Mouse (Mus musculus): Measurements from ENCODE around the gene Abr. TPM values are rescaled to one million over a fixed set of nuclear protein-coding genes. Genes with fewer than 3 reads are reported as not detected.

The Abr gene
- polyA plus RNA-seq, 1 experiment = 30.6 TPM

GRCm38 (mm10) chr11:76499564-76499963 lies 122.5 kb downstream of the Abr start:
- Histone ChIP-seq H3K9ac (ENCODE audit: low read depth, poor library complexity, severe bottlenecking) (no peak overlapping the region), H3K27ac (ENCODE audit: insufficient read depth, low read length) (peak overlapping the region; percentile 45), H3K4me3 (ENCODE audit: low read depth, low read length) (no peak overlapping the region), H3K9me3 (replicated peaks; ENCODE audit: control insufficient read depth, insufficient read depth, low read length, poor library complexity, severe bottlenecking) (no peaks in the 10 kb centered on the region), H3K4me1 (ENCODE audit: control insufficient read depth, insufficient read depth, low read length) (peaks cover 4% of the 10 kb centered on the region), H3K27me3 (ENCODE audit: control insufficient read depth, insufficient read depth, low read length, poor library complexity, severe bottlenecking) (no peaks in the 10 kb centered on the region), H3K36me3 (ENCODE audit: control insufficient read depth, insufficient read depth, low read length, poor library complexity, severe bottlenecking) (no peaks in the 10 kb centered on the region)
- TF ChIP-seq POLR2A (IDR thresholded peaks at IDR 0.05; ENCODE audit: insufficient read depth, low read length) = no peak
- TF ChIP-seq EP300 (IDR thresholded peaks at IDR 0.05; ENCODE audit: insufficient read depth, low read depth, low read length) = no peak
- TF ChIP-seq CTCF (IDR thresholded peaks at IDR 0.05; ENCODE audit: low read depth, low read length) = no peak

- Histone ChIP-seq H3K4me3 (ENCODE audit: low read depth, low read length) (no peak overlapping the region), H3K4me1 (ENCODE audit: control insufficient read depth, insufficient read depth, low read length) (peaks cover 8% of the 10 kb centered on the region), H3K36me3 (ENCODE audit: control insufficient read depth, insufficient read depth, low read length, poor library complexity, severe bottlenecking) (no peaks in the 10 kb centered on the region), H3K27me3 (ENCODE audit: control insufficient read depth, insufficient read depth, low read length, poor library complexity, severe bottlenecking) (no peaks in the 10 kb centered on the region), H3K9ac (ENCODE audit: low read depth, poor library complexity, severe bottlenecking) (no peak overlapping the region), H3K9me3 (replicated peaks; ENCODE audit: control insufficient read depth, insufficient read depth, low read length, poor library complexity, severe bottlenecking) (no peaks in the 10 kb centered on the region), H3K27ac (ENCODE audit: insufficient read depth, low read length) (no peak overlapping the region)
- TF ChIP-seq EP300 (IDR thresholded peaks at IDR 0.05; ENCODE audit: insufficient read depth, low read depth, low read length) (no peak), POLR2A (IDR thresholded peaks at IDR 0.05; ENCODE audit: insufficient read depth, low read length) (no peak), CTCF (IDR thresholded peaks at IDR 0.05; ENCODE audit: low read depth, low read length) (no peak)
These were observed 124.4 kb downstream of the Abr start for GRCm38 (mm10) chr11:76497769-76498152.

- H3K4me1 ChIP-seq (ENCODE audit: control insufficient read depth, insufficient read depth, low read length) = peaks cover 8% of the 10 kb centered on the region
- H3K9ac ChIP-seq (ENCODE audit: low read depth, poor library complexity, severe bottlenecking) = no peak overlapping the region
- no peaks in the 10 kb centered on the region for H3K36me3 ChIP-seq (ENCODE audit: control insufficient read depth, insufficient read depth, low read length, poor library complexity, severe bottlenecking)
- H3K4me3 ChIP-seq (ENCODE audit: low read depth, low read length) = no peak overlapping the region
- no peaks in the 10 kb centered on the region for H3K27me3 ChIP-seq (ENCODE audit: control insufficient read depth, insufficient read depth, low read length, poor library complexity, severe bottlenecking)
- no peak for TF ChIP-seq POLR2A (IDR thresholded peaks at IDR 0.05; ENCODE audit: insufficient read depth, low read length)
- no peak for TF ChIP-seq EP300 (IDR thresholded peaks at IDR 0.05; ENCODE audit: insufficient read depth, low read depth, low read length)
- no peak for TF ChIP-seq CTCF (IDR thresholded peaks at IDR 0.05; ENCODE audit: low read depth, low read length)
- no peak overlapping the region for H3K27ac ChIP-seq (ENCODE audit: insufficient read depth, low read length)
- no peaks in the 10 kb centered on the region for H3K9me3 ChIP-seq (replicated peaks; ENCODE audit: control insufficient read depth, insufficient read depth, low read length, poor library complexity, severe bottlenecking)
These were observed 124.9 kb downstream of the Abr start for GRCm38 (mm10) chr11:76497066-76497768.

- no peak overlapping the region for H3K4me3 ChIP-seq (ENCODE audit: low read depth, low read length)
- peaks cover 8% of the 10 kb centered on the region for H3K4me1 ChIP-seq (ENCODE audit: control insufficient read depth, insufficient read depth, low read length)
- no peaks in the 10 kb centered on the region for H3K27me3 ChIP-seq (ENCODE audit: control insufficient read depth, insufficient read depth, low read length, poor library complexity, severe bottlenecking)
- H3K9me3 ChIP-seq (replicated peaks; ENCODE audit: control insufficient read depth, insufficient read depth, low read length, poor library complexity, severe bottlenecking) = no peaks in the 10 kb centered on the region
- no peak overlapping the region for H3K9ac ChIP-seq (ENCODE audit: low read depth, poor library complexity, severe bottlenecking)
- TF ChIP-seq POLR2A (IDR thresholded peaks at IDR 0.05; ENCODE audit: insufficient read depth, low read length) = no peak
- 0 out of 2 replicates have a peak, but pooled peaks have one; percentile 23 for TF ChIP-seq EP300 (IDR thresholded peaks at IDR 0.05; ENCODE audit: insufficient read depth, low read depth, low read length)
- TF ChIP-seq CTCF (IDR thresholded peaks at IDR 0.05; ENCODE audit: low read depth, low read length) = peak; percentile 92
- no peaks in the 10 kb centered on the region for H3K36me3 ChIP-seq (ENCODE audit: control insufficient read depth, insufficient read depth, low read length, poor library complexity, severe bottlenecking)
- no peak overlapping the region for H3K27ac ChIP-seq (ENCODE audit: insufficient read depth, low read length)
These were observed 125.9 kb downstream of the Abr start for GRCm38 (mm10) chr11:76496086-76496771.

GRCm38 (mm10) chr11:76495127-76496028 lies 126.7 kb downstream of the Abr start:
- TF ChIP-seq CTCF (IDR thresholded peaks at IDR 0.05; ENCODE audit: low read depth, low read length) (no peak), POLR2A (IDR thresholded peaks at IDR 0.05; ENCODE audit: insufficient read depth, low read length) (no peak), EP300 (IDR thresholded peaks at IDR 0.05; ENCODE audit: insufficient read depth, low read depth, low read length) (no peak)
- no peaks in the 10 kb centered on the region for H3K36me3 ChIP-seq (ENCODE audit: control insufficient read depth, insufficient read depth, low read length, poor library complexity, severe bottlenecking)
- H3K4me3 ChIP-seq (ENCODE audit: low read depth, low read length) = peak overlapping the region; percentile 37
- no peak overlapping the region for H3K27ac ChIP-seq (ENCODE audit: insufficient read depth, low read length)
- H3K9me3 ChIP-seq (replicated peaks; ENCODE audit: control insufficient read depth, insufficient read depth, low read length, poor library complexity, severe bottlenecking) = no peaks in the 10 kb centered on the region
- H3K9ac ChIP-seq (ENCODE audit: low read depth, poor library complexity, severe bottlenecking) = peak overlapping the region; percentile 84
- H3K4me1 ChIP-seq (ENCODE audit: control insufficient read depth, insufficient read depth, low read length) = peaks cover 8% of the 10 kb centered on the region
- no peaks in the 10 kb centered on the region for H3K27me3 ChIP-seq (ENCODE audit: control insufficient read depth, insufficient read depth, low read length, poor library complexity, severe bottlenecking)
